Mouse (Mus musculus) thymus, adult 2 months (tissue): ENCODE results near the gene Tmem63c.

Experiments used
- CTCF ChIP-seq: fragments of 200-500 bp; IDR thresholded peaks from 2 replicates; pipeline ENCODE4 v1.5.1; 2012; ENCODE audit warnings: mild to moderate bottlenecking, control low read depth, low read length, moderate library complexity, borderline replicate concordance; ENCODE audit not compliant: control insufficient read depth, poor library complexity, insufficient read depth; ENCODE audit errors: extremely low read depth
- POLR2A ChIP-seq: fragments of 200-500 bp; IDR thresholded peaks from 2 replicates; pipeline ENCODE4 v1.6.1; 2012; ENCODE audit warnings: mild to moderate bottlenecking, low read length, control low read depth, moderate library complexity; ENCODE audit not compliant: control insufficient read depth, poor library complexity, insufficient read depth; ENCODE audit errors: extremely low read depth

DNA sequence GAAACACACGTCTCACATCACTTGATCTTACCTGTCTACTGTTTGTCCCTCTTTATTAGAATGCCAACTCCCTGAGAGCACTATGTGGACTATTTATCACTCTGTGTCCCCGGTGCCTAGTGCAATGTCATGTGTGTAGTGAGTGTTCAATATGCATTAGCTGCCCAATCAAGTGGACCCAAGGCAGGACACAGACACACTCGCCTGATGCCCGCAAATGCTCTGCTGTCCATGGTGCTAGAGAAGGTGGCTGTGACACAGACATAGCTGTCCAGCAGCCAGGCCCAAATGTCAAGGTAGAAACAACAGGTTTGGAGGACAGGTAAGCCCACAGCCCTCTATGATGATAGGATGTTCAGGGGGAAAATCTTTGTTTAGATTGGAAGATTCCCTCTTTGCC lies 27.0 kb upstream of the Tmem63c start:
- no peak for TF ChIP-seq CTCF
- no peak for TF ChIP-seq POLR2A
